Mouse (Mus musculus): ENCODE data around the gene Map2k2.
"Not testable (repeated sequence)": the region's sequence is repeated elsewhere in the genome, so short reads cannot be mapped to it uniquely, and the experiment has no call there.

Map2k2 gene

DNA sequence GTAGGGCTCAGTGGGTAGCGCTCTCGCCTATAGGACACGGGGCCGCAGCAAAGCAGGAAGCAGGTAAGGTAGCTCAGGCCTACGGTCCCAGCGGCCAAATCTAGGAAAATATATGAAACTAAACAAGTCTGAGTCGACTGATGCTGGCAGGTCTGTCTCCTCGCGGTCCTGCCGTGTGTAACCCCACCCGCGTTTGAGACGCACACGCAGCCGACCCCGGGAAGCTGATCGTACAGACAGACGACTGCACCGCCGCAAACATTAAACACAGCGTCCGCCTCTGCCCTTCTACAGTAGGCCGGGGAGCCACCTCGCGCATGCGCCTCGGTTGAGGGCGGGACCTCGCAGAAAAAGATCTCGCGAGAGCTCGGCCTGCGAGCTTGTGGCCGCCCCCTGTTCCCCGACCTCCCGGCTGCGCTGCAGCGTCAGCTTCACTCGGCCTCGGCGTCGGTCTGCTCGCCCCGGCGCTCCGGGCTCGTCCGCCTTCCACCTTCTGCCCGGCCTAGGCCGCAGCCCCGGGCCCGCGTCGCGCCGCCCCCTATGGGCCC, at the start of gene Map2k2:
Gene Map2k2 (plus strand): TSS at position 351 of the 548 bp plus-strand sequence.
- peak; percentile 94 to 97 for DNase-seq

GRCm38 (mm10) chr10:81057406-81058130, 48.1 kb upstream of the Map2k2 start:
- no peak for DNase-seq

- no peak for DNase-seq
These were observed 46.8 kb upstream of the Map2k2 start for GRCm38 (mm10) chr10:81058896-81059295.

- peak; percentile 99 to 100 for DNase-seq
These were observed 45.8 kb upstream of the Map2k2 start, which contains the start of gene Sgta for GRCm38 (mm10) chr10:81059603-81060543. Sgta (minus strand) TSS chr10:81060181.

- no peak for DNase-seq
These were observed 43.0 kb upstream of the Map2k2 start for GRCm38 (mm10) chr10:81062710-81063109.

DNA sequence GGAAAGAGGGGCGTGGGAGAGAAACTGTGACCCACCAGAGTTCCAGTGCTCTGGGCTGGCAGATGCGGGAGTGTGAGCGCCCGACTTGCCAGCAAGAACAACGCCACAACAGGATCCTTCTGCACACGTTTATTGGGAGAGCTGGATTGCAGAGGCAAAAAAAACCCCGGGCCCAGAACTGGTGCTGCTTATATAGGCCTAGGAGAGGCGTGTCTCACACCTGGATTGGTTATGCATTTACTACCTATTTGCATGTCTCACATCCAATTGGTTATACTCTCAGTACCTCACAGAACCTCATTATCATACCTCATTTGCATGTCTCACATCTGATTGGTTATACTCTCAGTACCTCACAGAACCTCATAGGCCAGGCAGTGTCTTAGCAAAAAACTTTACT, 41.2 kb upstream of the Map2k2 start:
- DNase-seq: not testable (repeated sequence)

- DNase-seq: no peak
These were observed 37.0 kb upstream of the Map2k2 start for GRCm38 (mm10) chr10:81068706-81069105.

DNA sequence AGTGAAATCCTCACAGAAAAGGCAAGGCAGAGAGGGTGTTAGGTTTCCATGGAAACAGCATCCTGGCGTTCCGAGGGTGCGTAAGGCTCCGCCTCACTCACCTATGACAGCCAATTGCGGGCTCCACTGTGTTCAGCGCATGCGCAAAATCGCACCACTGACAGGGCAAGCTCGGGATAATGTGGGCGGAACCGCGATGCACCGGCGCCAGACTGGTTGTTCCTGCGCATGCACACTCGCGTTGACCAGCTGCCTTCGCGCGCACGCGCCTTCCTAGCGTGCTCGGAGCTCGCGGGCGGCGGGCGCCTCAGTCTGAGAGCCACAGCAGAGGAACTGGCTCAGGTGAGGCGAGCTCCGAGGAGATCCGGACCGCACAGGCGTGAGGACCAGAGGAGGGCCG, 35.9 kb upstream of the Map2k2 start, which contains the start of gene Thop1:
Gene Thop1 (plus strand): TSS at position 200 of the 400 bp plus-strand sequence.
- DNase-seq: peak; percentile 98

DNA sequence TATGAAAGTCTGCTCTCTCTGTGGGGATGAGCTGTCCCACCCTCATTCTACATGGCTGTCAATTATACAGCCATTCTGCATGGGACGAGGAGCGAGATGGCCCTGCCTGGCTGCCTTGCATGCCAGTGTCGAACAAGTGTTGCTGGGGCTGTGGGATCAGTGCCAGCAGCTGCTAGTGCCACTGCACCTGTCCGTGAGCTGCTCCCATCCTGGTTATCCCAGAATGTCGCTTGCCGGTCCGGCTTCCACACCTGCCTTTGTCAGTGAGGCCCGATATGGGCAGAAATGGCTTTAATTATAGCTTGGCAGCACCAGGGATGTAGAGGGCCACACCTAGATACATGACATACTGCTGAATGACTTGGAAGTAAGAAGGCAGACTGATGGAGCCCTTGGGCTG, 33.4 kb upstream of the Map2k2 start:
- DNase-seq: no peak

DNA sequence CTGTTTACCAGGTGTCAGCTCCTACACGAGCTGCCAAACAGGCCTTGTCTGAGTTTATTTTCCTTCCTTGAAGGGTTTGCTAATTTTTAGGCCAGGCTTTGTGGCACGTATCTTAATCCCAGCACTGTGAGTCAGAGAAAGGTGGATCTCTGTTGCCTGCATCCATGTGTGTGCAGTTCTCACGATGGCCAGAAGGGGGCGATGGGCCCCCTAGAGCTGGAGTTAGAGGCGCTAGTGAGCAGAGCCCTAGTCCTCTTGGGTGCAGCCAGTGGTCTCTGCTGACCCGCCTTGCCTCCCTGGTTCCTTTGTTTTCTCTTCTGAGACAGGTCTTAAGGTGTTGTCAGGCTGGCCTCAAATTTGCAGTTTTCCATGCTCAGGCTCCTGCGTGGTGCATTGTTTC, 32.3 kb upstream of the Map2k2 start:
- no peak for DNase-seq

DNA sequence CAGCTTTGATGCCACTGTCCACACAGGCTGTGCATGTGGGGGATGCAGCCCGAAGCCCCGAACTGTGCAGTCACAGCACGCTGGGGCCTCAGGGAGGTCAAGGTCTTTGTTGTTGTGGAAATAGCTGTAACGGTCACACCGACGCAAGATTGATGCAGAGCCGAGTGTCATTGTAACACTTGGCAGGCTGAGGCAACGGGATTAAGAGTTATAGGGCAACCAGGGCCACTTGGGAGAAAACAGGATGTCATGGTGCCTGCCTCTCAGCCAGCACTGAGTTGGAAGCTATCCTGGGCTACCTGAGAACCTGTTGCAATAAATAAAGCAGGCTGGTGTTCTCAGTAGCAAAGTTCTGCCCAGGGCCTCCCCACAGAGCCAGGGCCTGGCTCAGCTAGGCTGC, 30.0 kb upstream of the Map2k2 start:
- no peak for DNase-seq

- no peak for DNase-seq
These were observed 29.4 kb upstream of the Map2k2 start for GRCm38 (mm10) chr10:81076356-81076755.

GRCm38 (mm10) chr10:81077916-81078315, 27.8 kb upstream of the Map2k2 start:
- DNase-seq: no peak

DNA sequence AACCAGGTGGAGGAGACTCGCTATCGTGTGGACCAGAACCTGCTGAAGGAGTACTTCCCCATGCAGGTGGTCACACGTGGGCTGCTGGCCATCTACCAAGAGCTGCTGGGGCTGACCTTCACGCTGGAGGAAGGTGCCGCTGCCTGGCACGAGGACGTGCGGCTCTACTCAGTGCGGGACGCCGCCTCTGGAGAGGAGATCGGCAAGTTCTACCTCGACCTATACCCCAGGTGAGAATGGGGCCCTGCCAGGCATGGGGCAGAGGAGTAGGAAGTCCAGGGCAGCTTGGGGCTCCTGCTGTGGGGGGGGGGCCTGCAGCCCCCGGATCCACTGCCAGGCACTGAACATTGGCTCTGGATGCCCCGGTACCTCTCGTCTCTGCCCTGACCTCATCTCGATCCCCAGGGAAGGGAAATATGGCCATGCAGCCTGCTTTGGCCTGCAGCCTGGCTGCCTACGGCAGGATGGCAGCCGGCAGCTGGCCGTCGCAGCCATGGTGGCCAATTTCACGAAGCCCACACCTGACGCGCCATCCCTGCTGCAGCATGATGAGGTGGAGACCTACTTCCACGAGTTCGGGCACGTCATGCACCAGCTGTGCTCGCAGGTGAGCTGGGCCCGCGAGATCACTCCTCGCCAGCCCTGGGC, 25.6 kb upstream of the Map2k2 start:
- DNase-seq: peak; percentile 26 to 41

DNA sequence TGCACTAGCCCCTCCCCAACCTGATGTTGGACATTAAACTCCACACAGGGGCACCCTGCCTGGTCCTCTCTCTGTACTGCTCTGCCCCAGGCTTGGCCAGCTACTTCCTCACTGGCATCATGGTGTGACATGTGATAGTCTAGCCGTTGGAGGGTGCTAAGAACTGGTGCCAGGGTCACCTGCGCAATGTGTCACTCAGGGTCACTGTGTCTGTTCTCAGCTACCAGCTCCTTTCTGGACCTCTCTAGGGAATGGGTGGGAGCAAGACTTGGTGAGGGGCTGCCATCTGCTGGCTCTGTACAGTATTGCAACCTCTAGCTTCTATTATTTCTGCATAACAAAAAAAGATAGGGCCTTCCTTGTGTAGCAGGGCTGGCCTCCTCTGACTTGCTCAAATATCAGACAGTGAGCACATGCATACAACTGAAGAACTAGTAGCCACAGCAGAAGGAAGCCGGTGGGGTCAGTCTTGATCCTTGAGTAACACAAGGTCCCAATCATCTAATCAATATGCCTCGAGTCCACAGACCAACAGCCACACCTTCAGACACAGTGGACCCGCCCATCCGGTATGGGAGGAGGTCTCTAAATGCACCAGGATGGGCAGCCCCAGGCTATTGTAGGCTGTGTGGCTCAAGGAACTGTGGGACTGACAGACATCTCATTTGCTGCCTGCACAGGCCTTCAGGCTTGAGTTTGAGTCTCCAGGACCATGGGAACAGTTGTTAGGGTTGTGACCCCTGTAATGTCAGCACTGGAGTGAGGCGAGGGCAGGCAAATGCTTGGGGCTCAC, 23.4 kb upstream of the Map2k2 start:
- peak; percentile 76 to 89 for DNase-seq

DNA sequence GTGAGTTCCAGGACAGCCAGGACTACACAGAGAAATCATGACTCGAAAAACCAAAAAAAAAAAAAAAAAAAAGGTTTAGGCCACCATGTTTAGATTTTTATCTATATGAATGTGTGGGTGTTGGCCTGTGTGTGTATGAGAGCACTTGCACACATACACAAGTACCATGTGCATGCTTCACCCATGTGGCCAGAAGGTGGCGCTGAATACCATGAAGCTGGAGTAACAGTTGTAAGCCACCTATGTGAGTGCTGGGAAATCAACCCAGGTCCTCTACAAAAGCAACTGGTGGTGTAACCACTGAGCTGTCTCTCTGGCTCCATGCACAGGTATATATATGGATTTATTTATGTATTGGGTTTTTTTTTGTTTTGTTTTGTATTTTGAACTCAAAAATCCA, 18.7 kb upstream of the Map2k2 start:
- DNase-seq: peak in 1 of 2 experiments; percentile 33

DNA sequence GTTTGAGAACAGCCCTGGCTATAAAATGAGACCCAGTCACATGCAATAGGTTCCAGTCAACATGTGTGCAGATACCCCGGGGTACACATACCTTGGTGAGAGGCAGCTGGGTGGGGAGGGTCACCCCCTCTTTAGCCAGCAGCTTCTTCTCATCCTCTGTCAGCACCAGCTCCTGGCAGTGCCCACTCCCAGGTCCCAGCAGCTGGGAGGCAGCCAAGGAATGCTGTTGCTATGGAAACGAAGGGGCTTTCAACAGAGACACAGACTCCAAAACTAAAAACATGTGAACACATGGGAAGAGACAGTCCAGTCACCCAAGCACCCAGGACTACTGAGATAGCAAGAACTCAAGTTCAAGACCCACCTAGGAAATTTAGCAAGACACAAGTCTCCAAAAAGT, 16.5 kb upstream of the Map2k2 start:
- no peak for DNase-seq

DNA sequence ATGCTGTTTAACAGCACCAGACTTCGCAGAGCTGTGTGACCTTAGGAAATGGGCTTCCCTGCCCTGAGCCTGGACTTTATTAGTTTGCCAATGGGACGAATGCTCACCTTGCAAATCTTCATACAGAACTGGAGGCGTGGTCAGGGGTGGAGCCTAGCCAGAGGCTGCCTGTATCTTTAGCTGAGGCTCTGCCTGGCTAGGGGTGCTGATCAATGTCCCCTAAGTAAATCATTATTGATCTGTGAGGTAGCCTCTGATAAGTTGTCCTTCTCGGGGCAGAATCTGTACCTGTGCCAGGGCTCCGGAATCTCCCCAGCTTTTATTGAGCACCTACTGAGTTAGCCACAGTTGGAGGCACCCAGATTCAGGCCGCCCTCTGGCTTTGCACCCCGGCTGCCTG, 15.1 kb upstream of the Map2k2 start:
- DNase-seq: no peak

DNA sequence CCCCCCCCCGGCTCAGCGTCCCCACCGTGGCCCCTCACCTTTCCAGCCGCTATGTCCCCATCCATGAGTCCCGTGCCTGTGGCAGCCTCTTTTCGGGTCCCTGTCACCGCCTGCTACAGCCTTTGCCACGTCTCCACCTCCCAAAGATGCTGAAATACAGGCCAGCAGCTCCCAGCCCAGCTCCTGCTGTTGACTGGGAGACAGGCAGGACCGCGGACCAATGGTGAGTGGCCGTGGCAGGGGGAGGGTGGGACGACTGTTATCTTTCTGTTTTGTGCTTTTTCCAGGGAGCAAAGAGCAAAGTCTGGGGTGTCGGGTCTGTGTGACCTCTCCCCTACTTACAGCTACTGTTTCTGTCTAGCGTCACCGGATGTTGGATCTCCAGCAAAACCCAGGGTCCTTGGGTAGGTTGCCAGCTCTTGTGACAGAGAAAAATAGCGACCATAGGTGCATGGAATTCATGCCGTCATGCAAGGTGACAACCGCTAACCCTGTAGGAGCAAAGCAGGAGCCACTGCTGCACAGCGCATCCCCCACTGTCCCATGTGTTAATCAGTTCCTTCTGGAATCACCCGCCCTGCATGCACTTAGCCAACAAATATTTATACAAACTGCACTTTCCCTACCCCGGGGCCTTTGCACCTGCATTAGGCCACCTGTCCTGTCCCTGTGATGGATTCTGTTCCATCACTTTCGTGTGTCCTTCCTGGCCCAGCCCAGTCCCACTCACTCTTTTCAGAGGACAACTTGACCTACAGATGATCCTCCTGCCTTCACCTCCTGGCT, 13.1 kb upstream of the Map2k2 start:
- DNase-seq: no peak

GRCm38 (mm10) chr10:81094931-81095678, 10.6 kb upstream of the Map2k2 start:
- DNase-seq: no peak

Measured in cerebellum, postnatal 36 days (tissue).